Mouse (Mus musculus) stomach, postnatal 0 days (tissue): ENCODE measurements around the gene Ryr2. TPM values are rescaled to one million over a fixed set of nuclear protein-coding genes. Genes with fewer than 3 reads are reported as not detected.
"Not testable (repeated sequence)": the region's sequence is repeated elsewhere in the genome, so short reads cannot be mapped to it uniquely, and the experiment has no call there.

Source experiments
- ATAC-seq: fragments of 200-750 bp; cut with Nextera tagmentation; 2 replicates; pipeline ENCODE4 v1.8.0; 2017; ENCODE audit not compliant: low FRiP score, low TSS enrichment
- DNase-seq: peaks from one replicate; pipeline ENCODE4 v3.0.0-alpha.2; 2016; ENCODE audit warnings: low spot score
- H3K27ac ChIP-seq: fragments of 300-500 bp; sonication (generic); replicated peaks from 2 replicates; pipeline ENCODE4 v1.5.1; 2014; ENCODE audit warnings: mild to moderate bottlenecking, control low read depth
- H3K27me3 ChIP-seq: fragments of 300-500 bp; sonication (generic); 2 replicates; pipeline ENCODE4 v1.6.1; 2014; ENCODE audit warnings: low read length; ENCODE audit not compliant: control insufficient read depth, insufficient read depth
- H3K36me3 ChIP-seq: fragments of 300-500 bp; sonication (generic); 2 replicates; pipeline ENCODE4 v1.6.1; 2014; ENCODE audit warnings: low read length, mixed read lengths; ENCODE audit not compliant: control insufficient read depth, insufficient read depth
- H3K4me1 ChIP-seq: fragments of 300-500 bp; sonication (generic); replicated peaks from 2 replicates; pipeline ENCODE4 v1.6.1; 2014; ENCODE audit warnings: antibody characterized with exemption; ENCODE audit not compliant: control insufficient read depth, insufficient read depth
- H3K4me2 ChIP-seq: fragments of 300-500 bp; sonication (generic); replicated peaks from 2 replicates; pipeline ENCODE4 v1.6.1; 2014; ENCODE audit warnings: low read depth, mild to moderate bottlenecking, control low read depth, moderate library complexity
- H3K4me3 ChIP-seq: fragments of 300-500 bp; sonication (generic); 2 replicates; pipeline ENCODE4 v1.5.1; 2014; ENCODE audit warnings: low read depth, low read length, control low read depth
- H3K9ac ChIP-seq: fragments of 300-500 bp; sonication (generic); 2 replicates; pipeline ENCODE4 v1.6.1; 2014; ENCODE audit warnings: mild to moderate bottlenecking, low read length, control low read depth, mixed read lengths
- H3K9me3 ChIP-seq: fragments of 300-500 bp; sonication (generic); 2 replicates; pipeline ENCODE4 v1.6.1; 2016; ENCODE audit warnings: low read length; ENCODE audit not compliant: control insufficient read depth
- CTCF ChIP-seq: IDR thresholded peaks from 2 replicates; pipeline ENCODE4 v1.5.1; 2016; ENCODE audit warnings: antibody characterized with exemption, low read depth, mild to moderate bottlenecking, moderate library complexity
- EP300 ChIP-seq: optimal IDR thresholded peaks from 2 replicates; pipeline ENCODE3; 2016; ENCODE audit warnings: antibody characterized with exemption
- WGBS: fragments of 180-500 bp; shearing (Covaris S2); extraction: QIAGEN DNeasy Blood & Tissue Kit; methylation state at CpG from one replicate; pipeline ENCODE4 v1.1.7; 2014; 5-methylcytosine and 5-hydroxymethylcytosine counted together
- polyA plus RNA-seq: library from polyadenylated mRNA; unstranded; fragments of >200 nt; fragmentation: Nextera tagmentation; extraction: Ambion mirVana; gene quantifications from 2 replicates; pipeline ENCODE4 v1.2.1, GENCODE M21; 2015

The Ryr2 gene
- polyA plus RNA-seq, 1 experiment from 2014 or later = 0.61 TPM

- Histone ChIP-seq H3K27ac (no peak overlapping the region), H3K27me3 (no peaks in the 10 kb centered on the region), H3K4me1 (no peaks in the 10 kb centered on the region), H3K36me3 (no peaks in the 10 kb centered on the region), H3K9me3 (no peaks in the 10 kb centered on the region), H3K4me3 (no peak overlapping the region), H3K9ac (no peak overlapping the region), H3K4me2 (no peak overlapping the region)
- ATAC-seq = no peak
- TF ChIP-seq EP300 (no peak), CTCF (no peak)
- WGBS = 60% methylated on average over 3 of the region's 3 CpGs
- no peak for DNase-seq
Measured at GRCm38 (mm10) chr13:11951951-11952350, 154.8 kb downstream of the Ryr2 start.

- no peaks in the 10 kb centered on the region for H3K4me1 ChIP-seq
- DNase-seq (no peak), ATAC-seq (no peak)
- no peaks in the 10 kb centered on the region for H3K9me3 ChIP-seq
- no peak overlapping the region for H3K4me3 ChIP-seq
- 91% methylated on average over 2 of the region's 2 CpGs for WGBS
- no peak overlapping the region for H3K4me2 ChIP-seq
- H3K36me3 ChIP-seq = no peaks in the 10 kb centered on the region
- H3K27ac ChIP-seq = no peak overlapping the region
- TF ChIP-seq CTCF (no peak), EP300 (no peak)
- no peak overlapping the region for H3K9ac ChIP-seq
- H3K27me3 ChIP-seq = no peaks in the 10 kb centered on the region
Measured at GRCm38 (mm10) chr13:11945740-11946139, 161.0 kb downstream of the Ryr2 start.

GRCm38 (mm10) chr13:11941724-11942123 is 165.0 kb downstream of the Ryr2 start:
- no peak for TF ChIP-seq CTCF
- Histone ChIP-seq H3K4me1 (no peaks in the 10 kb centered on the region), H3K36me3 (no peaks in the 10 kb centered on the region), H3K9me3 (no peaks in the 10 kb centered on the region), H3K27ac (no peak overlapping the region), H3K4me3 (no peak overlapping the region), H3K4me2 (no peak overlapping the region), H3K27me3 (no peaks in the 10 kb centered on the region), H3K9ac (no peak overlapping the region)
- ATAC-seq (no peak), DNase-seq (no peak)
- WGBS = 65% methylated on average over 4 of the region's 4 CpGs

- H3K27me3 ChIP-seq, H3K27ac ChIP-seq, H3K9ac ChIP-seq, DNase-seq, ATAC-seq, H3K4me3 ChIP-seq, H3K4me2 ChIP-seq, H3K9me3 ChIP-seq, H3K36me3 ChIP-seq, H3K4me1 ChIP-seq: not testable (repeated sequence)
- WGBS = 66% methylated on average over 3 of the region's 3 CpGs
Measured at GRCm38 (mm10) chr13:11934297-11935060, 172.3 kb downstream of the Ryr2 start.

GRCm38 (mm10) chr13:11933334-11933733 is 173.4 kb downstream of the Ryr2 start:
- H3K9me3 ChIP-seq = no peaks in the 10 kb centered on the region
- no peak overlapping the region for H3K4me3 ChIP-seq
- no peak for DNase-seq
- H3K9ac ChIP-seq = no peak overlapping the region
- TF ChIP-seq CTCF (no peak), EP300 (no peak)
- H3K27ac ChIP-seq = no peak overlapping the region
- ATAC-seq = no peak
- H3K36me3 ChIP-seq = no peaks in the 10 kb centered on the region
- no peaks in the 10 kb centered on the region for H3K27me3 ChIP-seq
- H3K4me2 ChIP-seq = no peak overlapping the region
- H3K4me1 ChIP-seq = no peaks in the 10 kb centered on the region

GRCm38 (mm10) chr13:11928709-11929108 is 178.0 kb downstream of the Ryr2 start:
- WGBS = 86% methylated on average over 3 of the region's 3 CpGs

More at GRCm38 (mm10) chr13:11928709-11929108, 178.0 kb downstream of the Ryr2 start:
- ATAC-seq (no peak), DNase-seq (no peak)
- Histone ChIP-seq H3K4me3 (no peak overlapping the region), H3K4me1 (no peaks in the 10 kb centered on the region), H3K9me3 (no peaks in the 10 kb centered on the region), H3K9ac (no peak overlapping the region), H3K27ac (no peak overlapping the region), H3K27me3 (no peaks in the 10 kb centered on the region), H3K4me2 (no peak overlapping the region), H3K36me3 (no peaks in the 10 kb centered on the region)
- TF ChIP-seq CTCF (no peak), EP300 (no peak)
